Mouse (Mus musculus): Measurements from ENCODE around the gene Stk31.
"Not testable (repeated sequence)": the region's sequence is repeated elsewhere in the genome, so short reads cannot be mapped to it uniquely, and the experiment has no call there.

Gene Stk31

DNA sequence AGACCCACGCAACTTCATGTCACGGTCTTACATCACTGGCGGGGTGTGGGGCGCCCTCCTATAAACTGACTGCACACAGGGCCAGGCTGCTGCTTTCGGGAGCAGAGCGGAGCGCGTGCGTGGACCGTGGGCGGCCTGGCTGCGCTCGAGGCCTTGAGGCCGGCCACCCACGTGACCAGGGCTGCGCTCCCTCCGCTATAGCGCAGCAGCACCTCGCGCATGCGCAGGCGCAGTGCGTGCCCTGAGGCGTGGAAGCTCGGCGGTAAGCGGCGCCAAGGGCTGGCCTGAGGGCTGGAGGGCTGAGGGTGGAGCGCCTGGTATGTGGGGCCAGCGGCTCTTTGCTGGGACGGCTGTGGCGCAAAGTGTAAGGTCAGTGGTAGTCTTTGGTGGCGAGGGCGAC is at the start of gene Stk31:
Stk31 (plus strand) TSS at position 289 of the 400 bp plus-strand sequence.
- peak; percentile 37 for DNase-seq

DNA sequence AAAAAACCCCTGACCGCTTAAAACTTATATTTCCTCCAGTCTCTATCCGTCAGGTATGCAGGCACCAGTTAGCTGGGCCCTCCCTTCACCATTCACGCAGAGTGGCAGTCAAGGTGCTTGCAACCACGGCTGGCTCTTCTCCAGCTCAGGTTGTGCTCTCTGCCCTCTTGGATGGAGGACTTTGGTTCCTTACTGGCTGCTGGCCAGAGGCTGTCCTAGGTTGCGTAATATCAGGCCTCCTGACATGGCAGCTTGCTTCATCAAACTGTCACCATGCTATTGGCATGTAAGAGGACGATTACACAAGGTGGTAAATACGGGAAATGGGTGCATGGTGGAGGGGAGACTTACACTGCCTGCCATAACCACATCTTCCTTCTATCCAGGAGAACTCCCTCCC is 45.6 kb upstream of the Stk31 start:
- DNase-seq: no peak

DNA sequence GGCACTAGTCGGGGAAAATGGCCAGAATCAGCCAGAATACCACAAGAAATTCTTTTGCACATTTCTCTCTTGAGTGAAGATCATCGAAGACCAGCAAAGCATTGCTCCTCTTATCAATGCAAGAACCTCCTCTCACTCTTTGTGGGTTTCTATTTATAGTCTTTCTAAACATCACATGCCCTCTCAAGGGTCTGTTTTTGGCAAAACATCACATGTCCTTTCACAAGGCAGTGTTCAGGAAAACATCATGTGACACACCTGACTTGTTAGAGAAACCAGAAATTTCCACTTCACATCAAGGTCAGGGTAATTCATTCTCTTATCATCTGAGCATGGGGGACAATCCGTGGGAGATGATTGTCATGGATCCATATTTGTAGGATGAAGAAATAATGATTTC is 40.8 kb upstream of the Stk31 start:
- DNase-seq: no peak

DNA sequence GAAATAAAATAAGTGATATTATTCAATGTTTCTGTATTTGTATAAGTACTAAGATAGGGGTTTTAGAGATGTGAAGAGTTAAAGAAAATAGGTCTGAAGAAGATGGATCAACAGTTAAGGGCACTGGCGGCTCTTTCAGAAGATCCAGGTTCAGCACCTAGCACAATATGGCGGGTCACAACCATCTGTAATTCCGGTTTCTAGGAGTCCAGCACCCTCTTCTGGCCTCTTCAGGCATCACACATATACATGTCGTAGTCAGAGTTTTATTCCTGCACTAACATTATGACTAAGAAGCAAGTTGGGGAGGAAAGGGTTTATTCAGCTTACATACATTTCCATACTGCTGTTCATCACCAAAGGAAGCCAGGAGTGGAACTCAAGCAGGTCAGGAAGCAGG is 40.2 kb upstream of the Stk31 start:
- no peak for DNase-seq

DNA sequence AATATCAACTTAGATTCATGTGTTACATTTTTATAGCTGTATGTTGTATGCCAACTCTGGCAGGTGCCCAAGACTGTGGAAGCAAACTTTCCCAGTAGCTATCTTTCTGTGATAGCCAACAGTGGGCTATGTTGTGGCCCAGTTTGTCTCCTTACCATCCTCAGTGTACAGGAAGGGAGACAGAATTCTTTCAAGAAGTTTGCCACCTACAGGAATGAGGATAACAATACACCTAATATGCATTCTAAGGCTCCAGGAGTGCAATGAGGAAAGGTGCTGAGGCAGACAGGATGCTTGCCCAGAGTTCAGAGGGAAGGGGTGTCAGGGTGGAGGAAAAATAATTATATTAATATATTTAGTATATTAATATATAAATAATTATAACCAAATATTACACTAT is 35.0 kb upstream of the Stk31 start:
- DNase-seq: no peak

DNA sequence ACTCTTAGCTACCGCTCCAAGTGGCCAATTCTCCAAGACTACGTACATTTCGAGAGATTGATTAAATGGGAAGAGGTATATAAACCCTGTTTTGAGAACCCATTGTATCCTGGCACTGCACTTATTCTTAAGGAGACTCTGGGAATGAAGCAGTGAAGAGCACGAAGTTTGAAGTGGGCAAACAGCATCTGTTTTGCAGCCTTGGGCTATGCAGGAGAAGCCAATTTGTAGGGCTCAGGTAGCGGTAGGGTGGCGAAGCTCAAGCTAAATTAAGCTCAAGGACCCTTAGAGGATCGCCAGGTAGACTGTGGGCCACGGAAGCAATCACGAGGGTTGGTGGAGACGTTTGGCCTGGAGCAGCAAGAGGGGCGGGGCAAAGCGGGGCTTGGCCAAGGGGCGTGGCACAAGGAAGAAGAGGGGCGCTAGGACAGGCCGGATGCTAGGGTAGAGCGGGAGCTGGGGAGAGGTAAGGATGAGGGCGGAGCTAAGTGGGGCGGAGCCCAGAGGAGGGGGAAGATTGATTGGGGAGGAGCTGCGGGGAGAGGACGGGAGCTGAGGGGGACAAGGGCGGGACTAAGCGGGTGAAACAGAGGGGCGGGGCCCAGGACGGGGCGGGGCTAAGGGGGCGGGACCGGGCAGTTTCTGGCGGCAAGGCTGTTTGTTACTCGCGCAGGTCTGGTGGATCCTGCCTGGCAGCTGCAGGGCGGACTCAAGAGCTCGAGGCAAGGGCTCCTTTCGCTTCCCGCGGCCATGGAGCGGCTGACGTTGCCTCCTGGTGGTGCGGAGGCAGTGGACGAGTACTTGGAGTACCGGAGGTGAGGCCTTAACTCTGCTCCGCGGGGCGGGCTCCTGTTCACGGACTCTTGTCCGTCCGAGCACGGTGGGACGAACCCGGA is 28.0 kb upstream of the Stk31 start, which contains the start of gene Fam221a:
Fam221a (plus strand) TSS at position 581 of the 896 bp plus-strand sequence.
- DNase-seq: peak; percentile 50

DNA sequence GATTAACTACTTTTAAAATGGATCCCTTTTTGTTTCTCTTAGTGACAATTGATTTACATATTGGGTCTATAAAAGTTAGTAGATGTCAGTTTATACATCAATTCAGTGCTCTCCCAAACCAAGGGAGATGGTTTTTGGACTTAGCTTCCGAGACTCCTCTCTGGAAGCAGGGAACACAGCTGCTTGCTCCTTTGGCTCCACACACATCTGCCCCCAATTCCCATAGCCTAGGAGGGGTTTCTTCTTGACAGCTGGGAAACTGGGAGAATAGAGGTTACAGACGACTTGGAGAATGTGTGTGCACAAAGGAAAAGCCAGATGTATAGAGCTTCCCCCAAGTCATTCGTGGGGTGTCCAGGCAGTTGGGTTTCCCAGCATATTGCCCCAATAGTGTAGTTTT is 27.2 kb upstream of the Stk31 start:
- no peak for DNase-seq

DNA sequence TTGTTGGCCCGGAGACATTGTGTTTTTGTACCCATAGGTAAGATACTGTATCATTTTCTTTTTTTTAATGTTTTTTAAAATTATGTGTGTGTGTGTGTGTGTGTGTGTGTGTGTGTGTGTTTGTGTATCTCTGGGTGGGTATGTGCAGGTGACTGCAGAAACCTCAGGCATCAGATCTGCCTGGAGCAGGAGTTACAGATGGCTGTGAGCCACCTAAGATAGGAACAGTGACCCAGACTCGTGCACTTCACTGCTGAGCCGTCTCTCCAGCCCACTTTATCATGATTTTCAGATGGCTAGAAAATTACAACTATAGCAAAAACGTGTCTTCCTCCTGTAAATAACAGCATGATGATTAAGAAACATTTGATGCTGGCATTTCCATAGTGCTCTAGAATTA is 22.7 kb upstream of the Stk31 start:
- DNase-seq: no peak

DNA sequence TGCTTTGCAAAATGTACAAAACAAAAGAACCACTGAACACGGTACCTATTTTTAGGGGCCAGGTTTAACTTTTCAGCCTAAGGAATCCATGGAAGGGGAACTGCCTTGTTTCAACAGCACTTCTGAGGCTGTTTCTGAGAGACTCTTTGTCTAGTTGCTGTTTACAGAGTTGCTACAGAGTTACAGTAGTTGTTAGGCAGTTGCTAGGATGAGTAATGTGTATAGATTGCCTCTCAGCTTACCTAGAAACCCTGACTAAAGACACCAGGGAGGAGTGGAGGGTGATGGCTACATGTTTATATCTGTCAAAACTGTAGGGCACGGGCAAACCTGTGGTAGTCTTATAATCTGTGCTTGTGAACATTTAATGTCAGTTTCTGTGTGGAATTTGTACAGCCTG is 21.5 kb upstream of the Stk31 start:
- no peak for DNase-seq

DNA sequence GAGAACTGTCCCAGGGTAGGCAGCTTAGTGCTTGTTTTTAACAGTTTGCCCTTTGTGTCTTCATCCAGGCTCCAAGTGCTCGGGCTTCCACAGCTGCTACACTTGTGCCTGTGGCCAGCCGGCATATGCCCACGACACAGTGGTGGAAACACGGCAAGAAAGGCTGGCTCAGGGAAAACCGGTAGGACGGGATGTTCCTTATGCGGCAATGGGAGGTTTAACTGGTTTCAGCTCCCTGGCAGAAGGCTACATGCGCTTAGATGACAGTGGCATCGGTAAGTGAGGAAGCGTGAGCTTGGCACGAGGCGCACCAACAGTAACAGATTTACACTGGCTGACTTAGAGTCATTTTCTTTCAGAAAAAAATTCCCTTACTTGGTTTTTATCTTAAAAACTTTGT is 17.1 kb upstream of the Stk31 start:
- DNase-seq: no peak

DNA sequence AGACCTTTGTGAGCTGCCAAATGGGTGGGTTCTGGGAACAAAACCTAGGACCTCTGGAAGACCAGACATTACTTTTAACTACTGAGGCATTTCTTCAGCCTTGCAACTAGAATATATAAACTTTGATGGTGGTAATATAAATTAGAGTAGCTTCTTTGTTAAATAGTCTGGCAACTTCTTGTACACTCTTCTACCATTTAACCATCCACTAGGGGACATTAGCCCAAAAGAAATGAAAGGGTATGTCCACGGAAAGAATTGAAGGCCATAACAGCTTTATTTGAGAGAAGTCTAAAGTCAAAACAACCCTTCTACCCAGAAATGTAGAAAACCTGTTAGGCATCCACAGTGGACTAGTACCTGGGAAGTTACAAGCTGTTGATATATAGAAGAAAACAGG is 1.1 kb upstream of the Stk31 start:
- no peak for DNase-seq

DNA sequence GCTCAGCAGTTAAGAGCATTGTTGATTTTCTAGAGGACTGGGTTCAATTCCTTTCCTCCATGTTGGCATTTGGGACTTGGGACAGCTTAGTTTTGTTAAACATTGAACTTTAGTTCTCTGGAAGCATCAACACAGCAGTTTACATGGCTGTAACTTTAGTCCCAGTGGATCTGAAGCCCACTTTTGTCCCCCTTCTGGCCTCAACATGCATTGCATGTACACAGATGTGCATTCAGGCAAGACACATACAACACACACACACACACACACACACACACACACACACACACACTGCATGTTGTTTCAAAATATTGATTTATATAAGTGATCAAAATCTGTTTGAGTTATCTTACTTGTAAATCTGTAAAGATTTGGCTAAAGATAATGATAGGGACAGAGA is 2.1 kb downstream of the Stk31 start:
- DNase-seq: peak; percentile 11

DNA sequence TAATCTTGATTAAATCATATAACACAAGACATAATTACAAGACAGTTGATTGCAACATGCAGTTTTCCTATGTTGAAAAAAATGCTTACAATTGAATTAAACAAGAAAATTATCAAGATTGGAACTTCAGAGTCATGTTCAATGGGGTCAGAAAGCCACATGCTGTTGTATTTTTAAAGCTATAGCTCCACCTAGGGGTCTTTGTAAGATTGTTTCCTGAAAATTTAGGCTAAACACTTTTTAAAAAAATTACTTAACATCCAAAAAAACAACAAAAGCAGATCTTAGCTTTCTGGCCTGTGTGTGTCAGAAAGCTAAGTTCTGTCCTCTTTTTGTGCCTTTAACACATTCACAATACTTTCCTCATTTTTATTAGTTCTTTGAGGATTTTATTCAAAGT is 3.0 kb downstream of the Stk31 start:
- no peak for DNase-seq

DNA sequence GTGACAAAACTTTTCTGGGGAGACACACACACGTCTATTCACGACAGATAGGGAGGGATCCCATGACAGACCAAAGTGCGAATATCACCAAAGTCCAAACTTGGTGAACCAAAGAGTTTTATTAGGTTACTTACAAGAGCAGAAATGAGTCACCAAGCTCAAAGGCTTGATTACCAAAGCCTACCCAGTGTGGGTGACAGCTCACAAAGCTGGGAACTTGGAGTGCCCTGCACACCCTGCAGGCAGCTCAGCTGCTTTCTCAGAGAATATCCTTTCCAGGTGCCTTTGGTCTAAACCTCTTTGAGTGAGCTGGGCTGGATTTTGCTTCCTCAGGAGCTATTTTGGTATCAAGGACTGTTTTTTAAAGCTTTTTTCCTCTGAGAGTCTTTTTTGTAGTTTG is 15.4 kb downstream of the Stk31 start:
- no peak for DNase-seq

DNA sequence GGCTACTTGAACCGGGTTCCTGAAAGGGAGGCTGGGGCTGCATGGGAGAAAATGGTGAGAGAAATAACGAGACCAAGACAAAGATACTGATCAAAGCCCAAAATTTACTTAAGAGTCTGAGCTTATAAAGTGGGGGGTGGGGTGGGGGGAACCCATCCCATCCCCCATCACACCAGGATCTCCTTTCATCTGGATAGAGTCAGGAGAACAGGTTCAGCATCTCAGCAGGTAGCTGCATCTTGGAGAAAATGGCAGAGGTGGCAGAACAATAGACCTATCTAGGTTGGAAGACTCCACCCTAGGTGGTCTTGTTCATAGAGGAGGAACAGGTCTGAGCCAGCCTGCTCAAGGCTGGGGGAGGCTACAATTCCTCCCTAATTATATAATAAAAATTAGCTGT is 17.6 kb downstream of the Stk31 start:
- not testable (repeated sequence) for DNase-seq

DNA sequence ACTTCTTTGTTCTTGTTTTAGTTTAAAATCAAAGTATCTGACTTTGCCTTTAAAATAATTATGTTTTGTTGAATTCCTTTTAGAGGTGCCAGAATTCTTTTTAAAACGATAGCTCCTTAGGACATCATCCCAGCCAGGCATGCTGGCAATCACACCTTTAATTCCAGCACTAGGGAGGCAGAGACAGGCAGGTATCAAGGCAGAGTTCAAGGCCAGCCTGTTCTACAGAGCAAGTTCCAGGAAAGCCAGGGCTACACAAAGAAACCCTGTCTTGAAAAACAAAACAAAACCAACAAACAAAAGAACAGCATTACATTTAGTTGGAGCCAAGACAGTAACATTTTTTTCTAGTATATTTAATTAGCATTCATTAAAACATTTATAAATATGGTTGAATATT is 20.6 kb downstream of the Stk31 start:
- DNase-seq: no peak

DNA sequence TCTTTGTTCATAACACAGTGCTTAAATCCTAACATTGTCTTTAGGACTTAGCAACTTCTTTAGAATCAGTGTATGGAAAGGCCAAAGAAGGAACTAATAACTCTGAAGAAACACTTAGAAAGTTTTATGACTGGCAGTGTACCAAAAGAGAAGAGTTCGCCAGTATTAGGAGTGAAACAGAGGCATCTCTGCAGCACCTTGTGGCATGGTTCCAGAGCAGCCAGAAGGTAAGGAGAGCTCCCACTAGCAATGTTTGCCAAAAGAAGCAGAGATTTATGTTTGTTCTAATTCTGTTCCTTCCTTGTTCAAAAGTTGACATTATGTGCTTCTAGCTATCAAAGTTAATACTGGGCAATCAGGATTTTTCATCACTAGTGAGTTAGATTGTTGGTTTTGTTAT is 41.9 kb downstream of the Stk31 start:
- DNase-seq: peak; percentile 8

DNA sequence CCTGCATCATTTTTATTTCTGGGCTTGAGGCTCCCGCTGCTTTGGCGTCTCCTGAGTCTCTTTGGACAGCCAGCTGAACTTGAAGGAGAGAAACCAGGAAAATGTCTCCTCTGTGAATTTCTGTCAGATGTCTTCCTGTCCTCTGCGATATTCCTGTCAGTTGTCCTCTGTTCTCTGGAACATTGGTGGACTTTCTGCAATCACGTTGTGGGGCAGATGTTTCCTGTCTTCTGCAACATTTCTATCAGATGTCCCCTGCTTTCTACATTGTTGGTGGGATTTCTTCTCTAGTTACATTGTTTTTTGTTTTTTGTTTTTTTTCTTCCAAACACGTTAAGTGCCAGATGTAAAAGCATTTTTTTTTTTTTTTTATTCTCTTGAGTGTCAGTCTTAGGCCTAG is 62.7 kb downstream of the Stk31 start:
- DNase-seq: no peak

DNA sequence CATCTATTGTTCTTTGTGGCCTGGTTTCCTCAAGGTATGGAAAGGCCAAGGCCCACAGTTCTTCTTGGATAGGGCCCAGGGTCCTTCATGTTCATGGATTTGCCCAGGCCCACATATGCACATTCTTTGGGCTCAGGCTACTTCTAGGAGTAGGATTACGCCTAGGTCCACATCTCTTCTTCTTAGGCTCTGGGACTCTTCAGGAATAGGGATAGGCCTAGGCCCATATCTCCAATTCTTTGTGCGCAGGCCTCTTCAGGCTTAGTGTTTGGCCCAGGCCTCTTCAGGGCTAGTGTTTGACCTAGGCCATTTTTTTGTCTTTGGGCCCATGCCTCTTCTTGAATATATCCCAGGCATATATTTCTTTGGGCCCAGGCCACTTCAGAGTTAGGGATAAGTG is 87.8 kb downstream of the Stk31 start:
- no peak for DNase-seq

DNA sequence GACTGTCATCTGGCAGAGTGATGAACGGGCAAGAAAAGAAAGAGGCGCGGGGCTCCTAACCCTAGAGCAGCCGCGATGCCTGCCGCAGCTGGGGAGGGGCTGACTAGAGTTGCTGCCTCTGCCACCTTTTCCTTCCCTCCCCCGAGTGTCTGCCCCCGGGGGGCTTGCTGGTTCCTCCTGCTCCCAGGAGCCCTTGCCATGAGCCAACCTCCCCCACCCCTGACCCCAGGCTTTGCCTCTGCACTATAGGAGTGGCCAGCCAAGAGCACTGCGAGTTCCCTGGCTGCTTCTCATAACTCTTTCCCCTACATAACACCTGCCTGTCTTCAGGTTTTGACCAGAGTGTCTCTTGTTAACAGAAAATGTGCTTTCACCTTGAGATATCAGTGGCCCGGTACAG is 96.1 kb downstream of the Stk31 start:
- DNase-seq: no peak

DNA sequence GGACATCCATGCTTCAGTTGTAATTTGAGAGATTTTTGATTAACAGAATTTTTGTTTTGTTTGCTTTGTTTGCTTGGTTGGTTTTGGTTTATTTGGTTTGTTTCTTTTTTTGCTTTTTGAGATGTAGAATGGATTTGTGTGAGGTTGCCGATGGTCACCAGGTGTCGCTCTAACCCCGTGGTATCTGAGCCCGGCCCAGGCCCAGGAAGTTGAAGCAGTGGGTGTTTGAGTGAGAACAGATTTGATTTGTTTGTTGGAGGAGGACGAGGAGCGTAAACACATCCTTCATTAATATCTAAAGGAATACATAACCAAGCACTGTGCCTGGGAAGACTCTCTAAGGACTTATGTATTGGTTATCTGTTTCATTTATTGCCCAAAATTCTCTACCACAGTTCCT is 123.6 kb downstream of the Stk31 start:
- DNase-seq: peak; percentile 78
